Mouse (Mus musculus): Measurements from ENCODE around the gene Rbms2.

Gene Rbms2

GRCm38 (mm10) chr10:128133650-128134332, 46.3 kb downstream of the Rbms2 start:
- DNase-seq, result no peak

GRCm38 (mm10) chr10:128131812-128132211, 48.3 kb downstream of the Rbms2 start:
- DNase-seq, result no peak

- DNase-seq, result no peak
Measured at GRCm38 (mm10) chr10:128131297-128131696, 48.8 kb downstream of the Rbms2 start.

GRCm38 (mm10) chr10:128128143-128128542, 52.0 kb downstream of the Rbms2 start:
- DNase-seq, result no peak

- no peak for DNase-seq
Measured at GRCm38 (mm10) chr10:128127497-128127896, 52.6 kb downstream of the Rbms2 start.

- DNase-seq, result no peak
Measured at GRCm38 (mm10) chr10:128125951-128126350, 54.1 kb downstream of the Rbms2 start.

- no peak for DNase-seq
Measured at GRCm38 (mm10) chr10:128124831-128125230, 55.3 kb downstream of the Rbms2 start.

GRCm38 (mm10) chr10:128123833-128124232, 56.3 kb downstream of the Rbms2 start:
- no peak for DNase-seq

GRCm38 (mm10) chr10:128111227-128111626, 68.9 kb downstream of the Rbms2 start:
- DNase-seq, result no peak

- no peak for DNase-seq
Measured at GRCm38 (mm10) chr10:128110103-128110761, 69.9 kb downstream of the Rbms2 start.

GRCm38 (mm10) chr10:128097587-128097971, 82.5 kb downstream of the Rbms2 start:
- DNase-seq, result peak; percentile 68

GRCm38 (mm10) chr10:128096693-128097586, 83.2 kb downstream of the Rbms2 start:
- peak; percentile 96 for DNase-seq

GRCm38 (mm10) chr10:128096313-128096692, 83.8 kb downstream of the Rbms2 start:
- no peak for DNase-seq

GRCm38 (mm10) chr10:128095003-128095636, 85.0 kb downstream of the Rbms2 start:
- no peak for DNase-seq

- peak; percentile 93 for DNase-seq
Measured at GRCm38 (mm10) chr10:128094340-128094968, 85.6 kb downstream of the Rbms2 start.

GRCm38 (mm10) chr10:128093496-128094294, 86.4 kb downstream of the Rbms2 start:
- DNase-seq, result no peak

- DNase-seq, result peak; percentile 88
Measured at GRCm38 (mm10) chr10:128092506-128093495, 87.3 kb downstream of the Rbms2 start.

GRCm38 (mm10) chr10:128091564-128092505, 88.3 kb downstream of the Rbms2 start, which contains the start of gene Baz2a:
TSS of gene Baz2a (plus strand) at chr10:128091577.
- DNase-seq, result peak; percentile 59

Data from embryo, embryonic 11 days (tissue).